Mouse (Mus musculus) small intestine, adult 2 months (tissue): ENCODE measurements around the gene Exoc5.

Source experiments
- CTCF ChIP-seq: fragments of 200-500 bp; IDR thresholded peaks from 2 replicates; pipeline ENCODE4 v1.5.1; 2012; ENCODE audit warnings: low read depth, mild to moderate bottlenecking, control low read depth, inconsistent platforms, low read length, moderate library complexity, mixed read lengths; ENCODE audit not compliant: insufficient replicate concordance, insufficient read length; ENCODE audit errors: extremely low read depth
- POLR2A ChIP-seq: fragments of 200-500 bp; IDR thresholded peaks from 2 replicates; pipeline ENCODE4 v1.6.1; 2012; ENCODE audit warnings: low read depth, mild to moderate bottlenecking, control low read depth, inconsistent platforms, low read length, moderate library complexity

DNA sequence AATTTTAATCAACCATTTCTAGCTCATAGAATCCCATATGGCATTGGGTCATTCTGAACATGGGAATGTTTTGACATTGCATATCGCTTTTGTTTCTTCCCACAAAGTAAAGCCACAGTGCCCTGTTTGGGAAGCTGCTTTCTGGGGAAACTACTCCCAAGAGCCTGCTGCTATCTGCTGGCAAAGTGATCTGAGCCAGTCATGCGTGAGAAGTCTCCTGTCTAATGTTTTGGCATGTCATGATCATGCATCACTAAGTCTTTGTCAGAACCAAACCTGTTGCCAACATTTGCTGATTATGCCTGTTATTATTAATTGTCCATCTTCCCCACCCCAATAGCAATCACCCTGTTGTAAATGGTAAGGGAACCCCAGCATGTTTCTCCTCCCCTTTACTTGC, 94.9 kb downstream of the Exoc5 start:
- TF ChIP-seq POLR2A (no peak), CTCF (no peak)
